Mouse (Mus musculus): Measurements from ENCODE around the gene Atf6b.

- TF ChIP-seq CTCF (IDR thresholded peaks at IDR 0.05) = no peak
- TF ChIP-seq EP300 (IDR thresholded peaks at IDR 0.05; ENCODE audit: insufficient read depth, low read depth, low read length) = no peak
Measured at GRCm38 (mm10) chr17:34680621-34681020, 33.7 kb downstream of the Atf6b start.

Data from heart, adult 2 months (tissue).